Mouse (Mus musculus): ENCODE results near the gene Itpr2.

DNA sequence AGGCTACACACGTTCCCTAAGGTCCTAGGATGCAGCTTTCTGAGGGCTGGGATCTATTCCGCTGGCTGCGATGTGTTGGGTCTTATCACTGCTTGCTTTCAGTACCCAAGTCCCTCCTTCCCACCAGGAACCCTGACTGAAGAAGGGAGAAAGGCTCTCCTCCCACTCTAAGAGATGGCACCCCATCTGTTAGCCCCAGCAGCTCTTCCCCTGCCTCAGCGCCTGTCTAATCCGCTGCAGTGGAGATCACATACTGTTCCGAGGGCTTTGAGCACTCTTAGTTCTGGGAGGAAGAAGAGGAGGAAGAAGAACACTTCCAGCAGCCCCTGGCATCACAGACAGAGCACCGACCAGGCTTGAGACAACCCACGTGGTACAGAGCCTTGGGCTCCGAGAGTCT, 14.9 kb downstream of the Itpr2 start:
- no peak for TF ChIP-seq EP300 (IDR thresholded peaks at IDR 0.05; ENCODE audit: insufficient read depth, low read depth, low read length)
- no peak for TF ChIP-seq CTCF (IDR thresholded peaks at IDR 0.05; ENCODE audit: low read depth, low read length)
- TF ChIP-seq POLR2A (IDR thresholded peaks at IDR 0.05; ENCODE audit: insufficient read depth, low read length) = no peak
